Mouse (Mus musculus) macrophage (primary cell): ENCODE data around the gene Ilf3. TPM values are rescaled to one million over a fixed set of nuclear protein-coding genes. Genes with fewer than 3 reads are reported as not detected.
"Not testable (repeated sequence)": the region's sequence is repeated elsewhere in the genome, so short reads cannot be mapped to it uniquely, and the experiment has no call there.

ENCODE experiments used
- H3K27ac ChIP-seq: fragments of 350-480 bp; formaldehyde crosslinking; 2 replicates; pipeline ENCODE4 v1.9.0; 2021
- H3K36me3 ChIP-seq: fragments of 350-480 bp; formaldehyde crosslinking; 2 replicates; pipeline ENCODE4 v1.9.0; 2021; ENCODE audit errors: inconsistent target
- H3K4me3 ChIP-seq: fragments of 350-480 bp; formaldehyde crosslinking; 2 replicates; pipeline ENCODE4 v1.9.0; 2021; ENCODE audit errors: inconsistent target
- H3K79me2 ChIP-seq: fragments of 350-480 bp; formaldehyde crosslinking; 2 replicates; pipeline ENCODE4 v1.9.0; 2021; ENCODE audit errors: inconsistent target
- WGBS: methylation state at CpG from one replicate; pipeline ENCODE4 v1.1.7; 2026; ENCODE audit warnings: inconsistent platforms; ENCODE audit not compliant: missing documents; 5-methylcytosine and 5-hydroxymethylcytosine counted together
- polyA plus RNA-seq: library from polyadenylated mRNA; stranded (reverse); fragments of 250-400 nt; gene quantifications from 3 replicates; pipeline ENCODE4 v1.2.4, GENCODE M21; 2018; ENCODE audit warnings: inconsistent platforms
- total RNA-seq, 78 experiments: library from RNA; depleted of rRNA; stranded (reverse); fragments of 250-400 nt; gene quantifications; 1 replicate in 9 of 78; 2 replicates in 24 of 78; 3 replicates in 43 of 78; 4 replicates in 2 of 78; pipeline ENCODE4 v1.2.4; 2018; ENCODE audit warnings: inconsistent platforms in 56 of 78

Ilf3 gene
- 100 to 1,000 TPM in 25 of 26 experiments, 10 to 100 TPM in 1; 91.4 to 349 (median 167) TPM for total RNA-seq (2018; cell fraction: chromatin; rRNA removed)
- 10 to 100 TPM; 25.3 to 42.3 (median 32.5) TPM for total RNA-seq (2018; cell fraction: cytosol; rRNA removed)
- total RNA-seq (2018; cell fraction: nucleus; rRNA removed), result 100 to 1,000 TPM in 16 of 26 experiments, 10 to 100 TPM in 10; 78.0 to 241 (median 106) TPM
- 35.3 to 40.5 TPM (median 35.7 TPM) in 3 replicates for polyA plus RNA-seq

- H3K79me2 ChIP-seq, result peaks cover 47% of the 10 kb centered on the region
- H3K27ac ChIP-seq, result peak within 1 kb of the TSS; percentile 78
- peak within 1 kb of the TSS; percentile 73 for H3K4me3 ChIP-seq
- H3K36me3 ChIP-seq, result no peaks in the 10 kb centered on the region
- WGBS, result under 1% methylated on average over 65 of the region's 66 CpGs
Observed at GRCm38 (mm10) chr9:21367357-21368111, at the start of gene Ilf3. Gene Ilf3 (plus strand): TSS chr9:21367871.

- no peak overlapping the region for H3K4me3 ChIP-seq
- H3K27ac ChIP-seq, result peak overlapping the region; percentile 15; the same call in 1 of the 2 replicates
- peaks cover 31% of the 10 kb centered on the region for H3K79me2 ChIP-seq
- H3K36me3 ChIP-seq, result no peaks in the 10 kb centered on the region
- WGBS, result 41% methylated on average over 6 of the region's 6 CpGs
Observed at GRCm38 (mm10) chr9:21318792-21319191, 48.9 kb upstream of the Ilf3 start.

GRCm38 (mm10) chr9:21319503-21319902, 48.2 kb upstream of the Ilf3 start:
- H3K27ac ChIP-seq, result no peak overlapping the region
- 98% methylated on average over 3 of the region's 4 CpGs for WGBS
- H3K79me2 ChIP-seq, result peaks cover 38% of the 10 kb centered on the region

DNA sequence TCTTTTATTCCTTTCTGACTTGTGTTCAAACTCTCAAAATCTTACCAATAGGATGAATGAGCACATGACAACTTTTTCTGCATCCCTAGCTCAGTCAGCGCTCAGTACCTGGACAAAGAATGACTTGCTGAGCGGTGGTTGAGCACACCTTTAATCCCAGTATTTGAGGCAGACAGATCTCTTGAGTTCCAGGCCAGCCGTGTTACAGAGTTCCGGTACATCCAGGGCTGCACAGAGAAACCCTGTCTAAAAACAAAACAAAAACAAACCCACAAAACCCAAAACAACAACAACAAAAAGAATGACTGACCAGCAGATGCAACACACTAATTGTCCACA, 47.4 kb upstream of the Ilf3 start:
- H3K27ac ChIP-seq, result no peak overlapping the region
- peaks cover 46% of the 10 kb centered on the region for H3K79me2 ChIP-seq
- WGBS, result 35% methylated on average over 4 of the region's 4 CpGs
- H3K4me3 ChIP-seq, result peak overlapping the region; percentile 84; the same call in 1 of the 2 replicates
- no peaks in the 10 kb centered on the region for H3K36me3 ChIP-seq

More at GRCm38 (mm10) chr9:21319503-21319902, 48.2 kb upstream of the Ilf3 start:
- H3K36me3 ChIP-seq, result no peaks in the 10 kb centered on the region
- H3K4me3 ChIP-seq, result no peak overlapping the region

- no peaks in the 10 kb centered on the region for H3K36me3 ChIP-seq
- peaks cover 52% of the 10 kb centered on the region for H3K79me2 ChIP-seq
- H3K27ac ChIP-seq, result peak within 1 kb of the TSS; percentile 56
- H3K4me3 ChIP-seq, result peak within 1 kb of the TSS; percentile 84
- under 1% methylated on average over 52 of the region's 52 CpGs for WGBS
Observed at GRCm38 (mm10) chr9:21320619-21321512, 46.8 kb upstream of the Ilf3 start, which contains the start of gene Slc44a2. Gene Slc44a2 (plus strand): TSS chr9:21320698.

GRCm38 (mm10) chr9:21321513-21321835, 46.2 kb upstream of the Ilf3 start:
- Histone ChIP-seq H3K36me3 (no peaks in the 10 kb centered on the region), H3K79me2 (peaks cover 58% of the 10 kb centered on the region), H3K4me3 (peak overlapping the region; percentile 84), H3K27ac (peak overlapping the region; percentile 56)
- 1% methylated on average over 6 of the region's 6 CpGs for WGBS

DNA sequence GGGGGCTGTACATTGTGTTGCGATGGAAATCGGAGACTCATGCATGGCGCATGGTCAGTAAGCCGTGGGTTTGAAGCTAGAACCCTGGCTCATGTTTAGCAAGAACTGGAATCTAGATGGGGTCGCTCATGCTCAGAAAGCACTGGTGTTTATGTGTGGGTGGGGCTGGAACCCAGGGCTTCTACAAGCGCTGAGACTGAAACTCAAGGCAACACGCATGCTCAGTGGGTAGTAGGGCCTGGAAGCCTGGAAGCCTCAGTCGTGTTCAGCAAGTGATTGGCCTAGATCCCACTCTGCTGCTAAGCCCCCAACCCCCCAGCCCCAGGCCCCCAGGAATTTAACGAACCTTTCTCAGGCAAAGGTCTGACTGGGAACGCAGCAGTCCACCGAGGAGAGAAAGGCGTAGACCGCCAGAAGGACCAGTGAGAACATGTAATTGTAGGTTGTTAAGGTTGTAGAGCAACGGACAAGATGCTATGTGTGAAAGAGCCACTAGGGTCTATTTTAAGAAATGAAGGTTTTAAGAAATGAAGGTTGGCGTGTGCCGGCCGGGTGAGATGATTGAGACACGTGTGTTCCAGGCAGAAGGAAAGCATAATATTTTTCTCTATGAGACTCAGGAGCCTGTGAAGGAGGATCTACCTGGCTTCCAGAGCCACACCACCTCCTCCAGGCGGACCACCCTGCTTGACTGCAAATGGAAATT, 45.3 kb upstream of the Ilf3 start:
- no peak overlapping the region for H3K27ac ChIP-seq
- H3K4me3 ChIP-seq, result peak overlapping the region; percentile 84; the same call in 1 of the 2 replicates
- H3K79me2 ChIP-seq, result peaks cover 67% of the 10 kb centered on the region
- no peaks in the 10 kb centered on the region for H3K36me3 ChIP-seq
- WGBS, result 51% methylated on average over 19 of the region's 19 CpGs

GRCm38 (mm10) chr9:21322917-21323297, 44.8 kb upstream of the Ilf3 start:
- peaks cover 72% of the 10 kb centered on the region for H3K79me2 ChIP-seq
- 100% methylated on average over 4 of the region's 8 CpGs for WGBS
- H3K4me3 ChIP-seq, H3K27ac ChIP-seq, H3K36me3 ChIP-seq: not testable (repeated sequence)

DNA sequence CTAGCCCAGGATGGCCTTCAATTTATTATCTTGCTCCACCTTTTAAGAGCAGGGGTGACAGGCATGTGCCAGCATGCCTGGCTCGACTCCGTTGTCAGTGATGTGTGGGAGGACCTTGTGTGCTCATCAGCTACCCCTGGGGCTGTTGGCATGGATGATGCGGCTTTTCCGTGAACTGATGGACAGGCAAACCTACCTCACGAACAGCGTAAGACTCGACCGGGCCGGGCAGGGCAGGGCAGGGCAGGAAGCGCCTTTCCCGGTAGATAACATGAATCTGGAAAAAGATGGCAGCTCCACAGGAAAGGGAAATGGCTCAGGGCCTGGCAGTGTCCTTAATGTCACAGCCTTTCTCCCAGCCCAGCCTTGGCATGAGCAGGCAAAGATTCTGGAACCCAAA, 43.4 kb upstream of the Ilf3 start:
- 86% methylated on average over 11 of the region's 11 CpGs for WGBS
- H3K79me2 ChIP-seq, result peaks cover 79% of the 10 kb centered on the region
- no peak overlapping the region for H3K4me3 ChIP-seq
- no peak overlapping the region for H3K27ac ChIP-seq
- H3K36me3 ChIP-seq, result no peaks in the 10 kb centered on the region

DNA sequence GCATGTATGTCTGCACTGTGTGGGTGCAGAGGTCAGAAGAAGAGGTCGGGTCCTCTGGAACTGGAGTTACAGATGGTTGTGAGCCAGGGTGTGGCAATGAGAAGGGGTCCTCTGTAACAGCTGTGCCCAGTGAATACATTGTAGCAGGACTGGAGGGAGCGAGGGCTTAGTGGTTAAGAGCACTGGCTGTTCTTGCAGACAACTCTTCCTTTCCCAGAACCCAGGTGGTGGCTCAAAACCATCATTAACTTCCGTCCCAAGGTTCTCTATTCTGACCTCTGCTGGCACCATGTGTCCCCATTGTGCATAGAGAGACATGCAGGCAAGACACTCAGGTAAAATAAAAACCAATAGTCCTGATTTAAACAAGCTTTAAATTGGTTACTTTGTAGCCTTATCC, 40.1 kb upstream of the Ilf3 start:
- H3K36me3 ChIP-seq, result no peaks in the 10 kb centered on the region
- no peak overlapping the region for H3K4me3 ChIP-seq
- peaks cover 87% of the 10 kb centered on the region for H3K79me2 ChIP-seq
- H3K27ac ChIP-seq, result no peak overlapping the region
- 24% methylated on average over 3 of the region's 3 CpGs for WGBS

GRCm38 (mm10) chr9:21328041-21328440, 39.6 kb upstream of the Ilf3 start:
- no peaks in the 10 kb centered on the region for H3K36me3 ChIP-seq
- no peak overlapping the region for H3K4me3 ChIP-seq
- whole genome bisulfite sequencing, result 15% methylated on average over 3 of the region's 3 CpGs
- H3K27ac ChIP-seq, result no peak overlapping the region
- H3K79me2 ChIP-seq, result peaks cover 83% of the 10 kb centered on the region

GRCm38 (mm10) chr9:21329041-21329440, 38.6 kb upstream of the Ilf3 start:
- WGBS, result 54% methylated on average over 3 of the region's 5 CpGs
- Histone ChIP-seq H3K4me3 (no peak overlapping the region), H3K27ac (no peak overlapping the region), H3K79me2 (peaks cover 81% of the 10 kb centered on the region), H3K36me3 (no peaks in the 10 kb centered on the region)

- Histone ChIP-seq H3K36me3 (no peaks in the 10 kb centered on the region), H3K27ac (no peak overlapping the region), H3K79me2 (peaks cover 81% of the 10 kb centered on the region), H3K4me3 (no peak overlapping the region)
- WGBS, result 91% methylated on average over 10 of the region's 10 CpGs
Observed at GRCm38 (mm10) chr9:21329699-21330289, 37.9 kb upstream of the Ilf3 start.
